ENCODE assay signal across 12 mouse cellular contexts in the genomic region with DNA sequence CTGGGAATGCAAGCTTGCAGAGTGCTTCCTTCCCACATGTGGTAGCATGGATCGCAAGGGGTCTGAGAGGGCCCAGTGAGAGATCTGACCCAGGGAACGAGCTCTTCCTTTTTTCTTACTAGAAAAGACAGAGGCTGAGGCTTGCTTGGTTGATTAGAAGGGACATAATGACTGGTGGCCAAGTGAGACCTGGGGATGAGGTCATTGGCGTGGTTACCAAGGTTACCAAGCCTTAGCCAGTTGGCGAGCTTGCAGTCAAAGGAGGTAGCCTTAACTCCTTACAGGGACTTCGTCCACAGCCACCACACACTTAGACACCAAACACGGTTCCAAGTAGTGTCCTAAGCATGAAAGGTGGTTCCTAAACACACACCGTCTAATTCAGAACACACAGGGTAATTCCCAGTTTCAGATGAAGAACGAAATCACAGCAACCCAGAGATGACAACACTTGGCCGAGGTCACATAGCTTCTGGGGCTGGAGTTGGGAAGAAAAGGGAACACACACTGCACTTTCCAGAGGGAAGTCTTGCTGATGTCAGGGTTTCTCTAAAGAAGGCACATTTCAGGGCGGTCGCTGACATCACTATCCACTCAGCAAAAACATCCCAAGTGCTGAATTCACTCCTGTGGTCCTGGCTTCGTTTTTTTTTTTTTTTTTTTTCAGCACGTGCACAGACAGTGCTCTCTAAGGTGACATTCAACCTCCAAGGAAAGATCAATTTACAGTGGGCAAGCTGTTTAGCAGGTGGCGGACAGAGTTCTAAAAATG. TPM values are rescaled to one million over a fixed set of nuclear protein-coding genes. Genes with fewer than 3 reads are reported as not detected.
DNase-seq lines count a peak whose midpoint lies in the region; ATAC-seq lines count a peak whose summit lies in the region.
"Had no signal": no experiment of that assay in that cellular context is flagged by ENCODE, and none has a peak within 500 bp of the region (broad histone marks: within the 10 kb centered on the region; RNA-seq: fewer than 3 reads in every experiment).

No protein-coding gene starts in this region.

- peak; percentile 51 to 76 for DNase-seq in adrenal gland, adult (ENCODE audit: inconsistent age in 2 of 2, low spot score in 1 of 2)
- DNase-seq in adrenal gland, adult 18-20 months (ENCODE audit: low spot score in 2 of 2), result no peak
- no peak for DNase-seq in hindbrain, embryonic 14.5 days (ENCODE audit: low spot score)
- DNase-seq in midbrain, embryonic 11.5 days (ENCODE audit: low spot score, missing footprints), result peak; percentile 83
- peak; percentile 67 for DNase-seq in retina, postnatal 1 day
- no peak for DNase-seq in layer of hippocampus, adult 9-10 months (ENCODE audit: low spot score)
- DNase-seq: right cerebral cortex, postnatal 25 days had no signal

- 0 out of 2 replicates have a peak overlapping the region, but pooled peaks have one; percentile 32 for H3K27ac ChIP-seq in hindbrain, embryonic 14.5 days
- no peak overlapping the region for H3K27ac ChIP-seq in hindbrain, embryonic 12.5 days
- H3K27ac ChIP-seq in midbrain, embryonic 11.5 days (ENCODE audit: low read depth, low read length), result no peak overlapping the region
- H3K27ac ChIP-seq in midbrain, embryonic 15.5 days, result no peak overlapping the region
- H3K27ac ChIP-seq: liver, embryonic 15.5 days had no signal

- H3K27me3 ChIP-seq in hindbrain, embryonic 14.5 days (ENCODE audit: control insufficient read depth, insufficient read depth, low read length), result no peaks in the 10 kb centered on the region
- H3K27me3 ChIP-seq in hindbrain, embryonic 12.5 days, result no peaks in the 10 kb centered on the region
- H3K27me3 ChIP-seq in midbrain, embryonic 11.5 days (ENCODE audit: control insufficient read depth, insufficient read depth, low read length), result no peaks in the 10 kb centered on the region
- no peaks in the 10 kb centered on the region for H3K27me3 ChIP-seq in midbrain, embryonic 15.5 days (replicated peaks)
- H3K27me3 ChIP-seq: liver, embryonic 15.5 days; Patski had no signal

- H3K4me2 ChIP-seq in hindbrain, embryonic 14.5 days (replicated peaks), result no peak overlapping the region
- H3K4me2 ChIP-seq in hindbrain, embryonic 12.5 days (replicated peaks), result no peak overlapping the region
- H3K4me2 ChIP-seq in midbrain, embryonic 11.5 days, result no peak overlapping the region
- H3K4me2 ChIP-seq in midbrain, embryonic 15.5 days, result no peak overlapping the region
- H3K4me2 ChIP-seq: heart, embryonic 11.5 days; liver, embryonic 15.5 days had no signal

- no peak overlapping the region for H3K9ac ChIP-seq in hindbrain, embryonic 14.5 days
- H3K9ac ChIP-seq in hindbrain, embryonic 12.5 days, result no peak overlapping the region
- no peak overlapping the region for H3K9ac ChIP-seq in midbrain, embryonic 11.5 days (ENCODE audit: low read length)
- H3K9ac ChIP-seq in midbrain, embryonic 15.5 days, result no peak overlapping the region
- H3K9ac ChIP-seq: liver, embryonic 15.5 days had no signal

- H3K4me3 ChIP-seq in hindbrain, embryonic 14.5 days (replicated peaks; ENCODE audit: low read length), result no peak overlapping the region
- H3K4me3 ChIP-seq in hindbrain, embryonic 12.5 days, result no peak overlapping the region
- H3K4me3 ChIP-seq in midbrain, embryonic 11.5 days (ENCODE audit: low read depth, low read length), result no peak overlapping the region
- H3K4me3 ChIP-seq in midbrain, embryonic 15.5 days, result no peak overlapping the region
- H3K4me3 ChIP-seq: liver, embryonic 15.5 days had no signal

- no peaks in the 10 kb centered on the region for H3K9me3 ChIP-seq in hindbrain, embryonic 14.5 days (ENCODE audit: control insufficient read depth, low read length)
- H3K9me3 ChIP-seq in hindbrain, embryonic 12.5 days (replicated peaks), result no peaks in the 10 kb centered on the region
- H3K9me3 ChIP-seq in midbrain, embryonic 11.5 days (ENCODE audit: control insufficient read depth, low read length), result no peaks in the 10 kb centered on the region
- H3K9me3 ChIP-seq in midbrain, embryonic 15.5 days, result no peaks in the 10 kb centered on the region
- H3K9me3 ChIP-seq: liver, embryonic 15.5 days had no signal

- H3K36me3 ChIP-seq in hindbrain, embryonic 14.5 days (replicated peaks; ENCODE audit: control insufficient read depth, insufficient read depth), result no peaks in the 10 kb centered on the region
- H3K36me3 ChIP-seq in hindbrain, embryonic 12.5 days, result no peaks in the 10 kb centered on the region
- H3K36me3 ChIP-seq in midbrain, embryonic 11.5 days (ENCODE audit: control insufficient read depth, insufficient read depth, low read length), result no peaks in the 10 kb centered on the region
- H3K36me3 ChIP-seq in midbrain, embryonic 15.5 days (replicated peaks), result no peaks in the 10 kb centered on the region
- H3K36me3 ChIP-seq: liver, embryonic 15.5 days had no signal

- no peak for ATAC-seq in hindbrain, embryonic 14.5 days (ENCODE audit: low FRiP score)
- no peak for ATAC-seq in hindbrain, embryonic 12.5 days (ENCODE audit: low FRiP score)
- ATAC-seq in midbrain, embryonic 11.5 days (ENCODE audit: low FRiP score), result no peak
- no peak for ATAC-seq in midbrain, embryonic 15.5 days (replicated peaks)
- ATAC-seq: Patski had no signal

- H3K4me1 ChIP-seq in hindbrain, embryonic 14.5 days (replicated peaks; ENCODE audit: control insufficient read depth, insufficient read depth, low read length), result peaks cover 13% of the 10 kb centered on the region
- peaks cover 14% of the 10 kb centered on the region for H3K4me1 ChIP-seq in hindbrain, embryonic 12.5 days
- H3K4me1 ChIP-seq in midbrain, embryonic 11.5 days (ENCODE audit: control insufficient read depth, insufficient read depth, low read length), result peaks cover 10% of the 10 kb centered on the region
- H3K4me1 ChIP-seq in midbrain, embryonic 15.5 days, result 0 out of 2 replicates have a peak, but pooled peaks cover 5% of the 10 kb centered on the region

- WGBS in hindbrain, embryonic 14.5 days, result 63% methylated on average over 14 of the region's 14 CpGs
- 52% methylated on average over 14 of the region's 14 CpGs for WGBS in hindbrain, embryonic 12.5 days
- WGBS in midbrain, embryonic 11.5 days, result 60% methylated on average over 14 of the region's 14 CpGs
- WGBS in midbrain, embryonic 15.5 days, result 58% methylated on average over 14 of the region's 14 CpGs

RNA-seq across cellular contexts. Expression of a gene that starts 49.9 kb away (rescaled TPM):
- total RNA-seq in adrenal gland, adult 18-20 months (2021), result 1 to 10 TPM; 2.9 to 4.3 TPM
- 2.7 and 3.4 TPM in 2 replicates for polyA plus RNA-seq in hindbrain, embryonic 14.5 days (2014; fragmentation: Nextera tagmentation; extraction: Ambion mirVana)
- polyA plus RNA-seq in hindbrain, embryonic 12.5 days (2016; fragmentation: Nextera tagmentation; extraction: Ambion mirVana), result 2.4 and 2.7 TPM in 2 replicates
- polyA plus RNA-seq in midbrain, embryonic 11.5 days (2014; fragmentation: Nextera tagmentation; extraction: Ambion mirVana), result 0.54 and 0.89 TPM in 2 replicates
- polyA plus RNA-seq in midbrain, embryonic 15.5 days (2015; fragmentation: Nextera tagmentation; extraction: Ambion mirVana), result 1.4 and 1.6 TPM in 2 replicates

Comparison
In these comparisons a context has a peak if more than half of its experiments do, and no peak if none do; other contexts are left out.
1. DNase-seq: peak in adrenal gland, adult (2 of 2), midbrain, embryonic 11.5 days (single experiment) and retina, postnatal 1 day (single experiment); none in adrenal gland, adult 18-20 months (0 of 2), hindbrain, embryonic 14.5 days (single experiment) and layer of hippocampus, adult 9-10 months (single experiment).